Mouse (Mus musculus) MEL (cell line): Measurements from ENCODE around the gene Prss34.

Experiments
- CTCF ChIP-seq, 3 experiments: IDR thresholded peaks in 2 of 3; conservative IDR thresholded peaks in 1 of 3; 2 replicates each; pipeline ENCODE4 v1.5.1; 2011 to 2012; ENCODE audit warnings: low read length in 3 of 3, low read depth in 2 of 3, mild to moderate bottlenecking in 2 of 3, improper control_type of control experiment in 1 of 3, inconsistent platforms in 1 of 3, mixed read lengths in 1 of 3, moderate library complexity in 1 of 3; ENCODE audit not compliant: control insufficient read depth in 1 of 3, insufficient read depth in 1 of 3, poor library complexity in 1 of 3, severe bottlenecking in 1 of 3
- MAFK ChIP-seq: IDR thresholded peaks from 2 replicates; pipeline ENCODE4 v1.6.1; 2011; ENCODE audit warnings: low read depth, mild to moderate bottlenecking, low read length, improper control_type of control experiment, borderline replicate concordance
- MAZ ChIP-seq: IDR thresholded peaks from 2 replicates; pipeline ENCODE4 v1.6.1; 2012; ENCODE audit warnings: low read depth, mild to moderate bottlenecking, inconsistent platforms, low read length, improper control_type of control experiment
- POLR2A ChIP-seq, 2 experiments: IDR thresholded peaks; 2 replicates each; pipeline ENCODE4 v1.6.1; 2011 to 2012; ENCODE audit warnings: low read length in 2 of 2, mild to moderate bottlenecking in 2 of 2, control low read depth in 1 of 2, improper control_type of control experiment in 1 of 2, low read depth in 1 of 2, moderate library complexity in 1 of 2; ENCODE audit not compliant: control insufficient read depth in 1 of 2, insufficient read depth in 1 of 2, poor library complexity in 1 of 2
- RAD21 ChIP-seq: IDR thresholded peaks from 2 replicates; pipeline ENCODE4 v1.6.1; 2011; ENCODE audit warnings: mild to moderate bottlenecking, low read depth, low read length, improper control_type of control experiment
- TCF12 ChIP-seq: IDR thresholded peaks from 2 replicates; pipeline ENCODE4 v1.6.1; 2014; ENCODE audit warnings: low read depth, mild to moderate bottlenecking, inconsistent platforms, low read length, improper control_type of control experiment, moderate library complexity

DNA sequence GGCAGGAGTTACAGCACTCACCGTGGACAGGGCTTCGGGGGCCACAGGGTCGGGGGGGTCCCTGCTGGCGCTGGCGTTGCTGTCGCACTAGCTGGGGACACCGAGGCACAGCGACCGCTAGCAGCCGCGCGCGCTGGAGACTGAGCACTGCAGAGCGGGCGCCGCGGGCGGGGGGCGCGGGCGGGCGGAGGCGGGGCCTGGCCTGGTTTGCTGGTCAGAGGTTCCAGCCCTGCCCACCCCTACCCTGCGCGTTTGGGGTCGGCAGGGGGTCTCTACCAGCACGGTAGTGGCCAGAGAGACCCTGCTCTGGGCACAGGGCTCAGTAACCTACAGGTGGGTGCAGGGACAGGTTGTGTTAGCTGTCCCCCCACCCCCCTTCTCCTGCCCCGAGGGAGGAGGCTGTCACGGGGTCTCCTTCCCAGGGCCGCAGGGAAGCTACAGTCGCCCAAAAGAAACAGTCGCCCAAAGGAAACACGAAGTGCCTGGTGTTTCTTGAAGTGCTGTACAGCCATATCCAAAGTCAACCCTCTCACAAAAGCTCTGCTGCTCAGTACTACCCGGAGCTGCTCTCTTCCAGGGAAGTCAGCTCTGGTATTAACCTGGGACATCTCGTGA lies 41.9 kb upstream of the Prss34 start, which contains the start of gene Baiap3:
- TF ChIP-seq CTCF (IDR thresholded peaks at IDR 0.05 in 2 of 3, conservative IDR thresholded peaks at IDR 0.05 in 1 of 3; ENCODE audit: control insufficient read depth in 1 of 3, insufficient read depth in 1 of 3, low read depth in 2 of 3, low read length in 3 of 3, poor library complexity in 1 of 3, severe bottlenecking in 1 of 3) = no peak
- TF ChIP-seq RAD21 = no peak
- TF ChIP-seq TCF12 = no peak
- no peak for TF ChIP-seq POLR2A (IDR thresholded peaks at IDR 0.05; ENCODE audit: control insufficient read depth in 1 of 2, insufficient read depth in 1 of 2, low read depth in 1 of 2, low read length in 2 of 2, poor library complexity in 1 of 2)
- no peak for TF ChIP-seq MAFK
- no peak for TF ChIP-seq MAZ
